Mouse (Mus musculus): ENCODE measurements around the gene Adamts10. TPM values are rescaled to one million over a fixed set of nuclear protein-coding genes. Genes with fewer than 3 reads are reported as not detected.

Adamts10 gene
- polyA plus RNA-seq, 1 experiment from 2014 or later, result 94.0 TPM

- H3K9ac ChIP-seq, result no peak overlapping the region
- no peak overlapping the region for H3K4me2 ChIP-seq
- WGBS, result 80% methylated on average over 4 of the region's 4 CpGs
- H3K4me3 ChIP-seq, result no peak overlapping the region
- peaks cover 4% of the 10 kb centered on the region; the same call in 1 of the 2 replicates for H3K4me1 ChIP-seq
- no peaks in the 10 kb centered on the region for H3K27me3 ChIP-seq
- H3K36me3 ChIP-seq, result peaks cover 17% of the 10 kb centered on the region
- no peak overlapping the region for H3K27ac ChIP-seq
- no peaks in the 10 kb centered on the region for H3K9me3 ChIP-seq
- no peak for ATAC-seq (ENCODE audit: insufficient number of reproducible peaks, low FRiP score, low TSS enrichment, low read depth)
Measured at GRCm38 (mm10) chr17:33557922-33558321, 33.9 kb downstream of the Adamts10 start.

- H3K27me3 ChIP-seq, result no peaks in the 10 kb centered on the region
- no peak for ATAC-seq (ENCODE audit: insufficient number of reproducible peaks, low FRiP score, low TSS enrichment, low read depth)
- H3K27ac ChIP-seq, result no peak overlapping the region
- no peaks in the 10 kb centered on the region for H3K36me3 ChIP-seq
- H3K4me1 ChIP-seq, result no peaks in the 10 kb centered on the region
- no peak overlapping the region for H3K9ac ChIP-seq
- H3K4me2 ChIP-seq, result no peak overlapping the region
- 61% methylated on average over 2 of the region's 2 CpGs for WGBS
- no peaks in the 10 kb centered on the region for H3K9me3 ChIP-seq
- H3K4me3 ChIP-seq, result no peak overlapping the region
Measured at GRCm38 (mm10) chr17:33563527-33564076, 39.6 kb downstream of the Adamts10 start.

- Histone ChIP-seq H3K9ac (no peak overlapping the region), H3K9me3 (no peaks in the 10 kb centered on the region), H3K27ac (no peak overlapping the region), H3K4me1 (no peaks in the 10 kb centered on the region), H3K4me3 (no peak overlapping the region), H3K27me3 (no peaks in the 10 kb centered on the region), H3K4me2 (no peak overlapping the region), H3K36me3 (no peaks in the 10 kb centered on the region)
- ATAC-seq (ENCODE audit: insufficient number of reproducible peaks, low FRiP score, low TSS enrichment, low read depth), result no peak
- WGBS, result 65% methylated on average over 1 of the region's 1 CpGs
Measured at GRCm38 (mm10) chr17:33564599-33564998, 40.6 kb downstream of the Adamts10 start.

GRCm38 (mm10) chr17:33566182-33566581 lies 42.2 kb downstream of the Adamts10 start:
- WGBS, result 64% methylated on average over 2 of the region's 2 CpGs
- H3K9me3 ChIP-seq, result no peaks in the 10 kb centered on the region
- no peaks in the 10 kb centered on the region for H3K36me3 ChIP-seq
- no peak for ATAC-seq (ENCODE audit: insufficient number of reproducible peaks, low FRiP score, low TSS enrichment, low read depth)
- no peak overlapping the region for H3K4me2 ChIP-seq
- no peak overlapping the region for H3K4me3 ChIP-seq
- no peaks in the 10 kb centered on the region for H3K4me1 ChIP-seq
- H3K27ac ChIP-seq, result no peak overlapping the region
- no peak overlapping the region for H3K9ac ChIP-seq
- H3K27me3 ChIP-seq, result no peaks in the 10 kb centered on the region

GRCm38 (mm10) chr17:33584061-33584460 lies 60.1 kb downstream of the Adamts10 start:
- H3K27ac ChIP-seq, result no peak overlapping the region
- no peak overlapping the region for H3K9ac ChIP-seq
- H3K36me3 ChIP-seq, result no peaks in the 10 kb centered on the region
- no peaks in the 10 kb centered on the region for H3K9me3 ChIP-seq
- no peak for ATAC-seq (ENCODE audit: insufficient number of reproducible peaks, low FRiP score, low TSS enrichment, low read depth)
- H3K27me3 ChIP-seq, result no peaks in the 10 kb centered on the region
- H3K4me2 ChIP-seq, result no peak overlapping the region
- WGBS, result 70% methylated on average over 4 of the region's 4 CpGs
- H3K4me3 ChIP-seq, result no peak overlapping the region
- H3K4me1 ChIP-seq, result no peaks in the 10 kb centered on the region

- Histone ChIP-seq H3K9me3 (no peaks in the 10 kb centered on the region), H3K4me2 (no peak overlapping the region), H3K36me3 (no peaks in the 10 kb centered on the region), H3K4me1 (no peaks in the 10 kb centered on the region), H3K9ac (no peak overlapping the region), H3K4me3 (no peak overlapping the region), H3K27me3 (no peaks in the 10 kb centered on the region), H3K27ac (no peak overlapping the region)
- ATAC-seq (ENCODE audit: insufficient number of reproducible peaks, low FRiP score, low TSS enrichment, low read depth), result no peak
- 66% methylated on average over 17 of the region's 17 CpGs for WGBS
Measured at GRCm38 (mm10) chr17:33586011-33586410, 62.0 kb downstream of the Adamts10 start.

GRCm38 (mm10) chr17:33597271-33597670 lies 73.3 kb downstream of the Adamts10 start:
- Histone ChIP-seq H3K4me2 (no peak overlapping the region), H3K36me3 (no peaks in the 10 kb centered on the region), H3K9me3 (no peaks in the 10 kb centered on the region), H3K4me1 (no peaks in the 10 kb centered on the region), H3K27me3 (no peaks in the 10 kb centered on the region), H3K9ac (no peak overlapping the region), H3K27ac (no peak overlapping the region), H3K4me3 (no peak overlapping the region)
- no peak for ATAC-seq (ENCODE audit: insufficient number of reproducible peaks, low FRiP score, low TSS enrichment, low read depth)

- H3K4me2 ChIP-seq, result no peak overlapping the region
- no peak overlapping the region for H3K9ac ChIP-seq
- H3K4me1 ChIP-seq, result no peaks in the 10 kb centered on the region
- H3K4me3 ChIP-seq, result no peak overlapping the region
- H3K36me3 ChIP-seq, result no peaks in the 10 kb centered on the region
- no peak overlapping the region for H3K27ac ChIP-seq
- ATAC-seq (ENCODE audit: insufficient number of reproducible peaks, low FRiP score, low TSS enrichment, low read depth), result no peak
- no peaks in the 10 kb centered on the region for H3K27me3 ChIP-seq
- H3K9me3 ChIP-seq, result no peaks in the 10 kb centered on the region
- 88% methylated on average over 5 of the region's 5 CpGs for WGBS
Measured at GRCm38 (mm10) chr17:33598506-33598905, 74.5 kb downstream of the Adamts10 start.

GRCm38 (mm10) chr17:33599836-33600475 lies 76.0 kb downstream of the Adamts10 start:
- H3K9me3 ChIP-seq, result no peaks in the 10 kb centered on the region
- no peaks in the 10 kb centered on the region for H3K27me3 ChIP-seq
- no peak overlapping the region for H3K27ac ChIP-seq
- WGBS, result 85% methylated on average over 8 of the region's 8 CpGs
- no peaks in the 10 kb centered on the region for H3K36me3 ChIP-seq
- H3K4me1 ChIP-seq, result no peaks in the 10 kb centered on the region
- ATAC-seq (ENCODE audit: insufficient number of reproducible peaks, low FRiP score, low TSS enrichment, low read depth), result no peak
- H3K9ac ChIP-seq, result no peak overlapping the region
- no peak overlapping the region for H3K4me3 ChIP-seq
- H3K4me2 ChIP-seq, result no peak overlapping the region

- Histone ChIP-seq H3K4me3 (no peak overlapping the region), H3K4me2 (no peak overlapping the region), H3K27ac (no peak overlapping the region), H3K36me3 (no peaks in the 10 kb centered on the region), H3K9me3 (no peaks in the 10 kb centered on the region), H3K4me1 (no peaks in the 10 kb centered on the region), H3K27me3 (no peaks in the 10 kb centered on the region), H3K9ac (no peak overlapping the region)
- 76% methylated on average over 3 of the region's 3 CpGs for WGBS
- ATAC-seq (ENCODE audit: insufficient number of reproducible peaks, low FRiP score, low TSS enrichment, low read depth), result no peak
Measured at GRCm38 (mm10) chr17:33600831-33601230, 76.8 kb downstream of the Adamts10 start.

- no peak for ATAC-seq (ENCODE audit: insufficient number of reproducible peaks, low FRiP score, low TSS enrichment, low read depth)
- no peak overlapping the region for H3K27ac ChIP-seq
- WGBS, result 82% methylated on average over 12 of the region's 12 CpGs
- H3K9ac ChIP-seq, result no peak overlapping the region
- H3K36me3 ChIP-seq, result no peaks in the 10 kb centered on the region
- H3K27me3 ChIP-seq, result no peaks in the 10 kb centered on the region
- H3K4me3 ChIP-seq, result no peak overlapping the region
- no peaks in the 10 kb centered on the region for H3K9me3 ChIP-seq
- H3K4me1 ChIP-seq, result no peaks in the 10 kb centered on the region
- no peak overlapping the region for H3K4me2 ChIP-seq
Measured at GRCm38 (mm10) chr17:33601947-33602346, 77.9 kb downstream of the Adamts10 start.
